Mouse (Mus musculus): Measurements from ENCODE around the gene Zfp74. TPM values are rescaled to one million over a fixed set of nuclear protein-coding genes. Genes with fewer than 3 reads are reported as not detected.

Zfp74 gene
- total RNA-seq, 2 experiments from 2014 or later: 15.4 to 18.1 TPM

DNA sequence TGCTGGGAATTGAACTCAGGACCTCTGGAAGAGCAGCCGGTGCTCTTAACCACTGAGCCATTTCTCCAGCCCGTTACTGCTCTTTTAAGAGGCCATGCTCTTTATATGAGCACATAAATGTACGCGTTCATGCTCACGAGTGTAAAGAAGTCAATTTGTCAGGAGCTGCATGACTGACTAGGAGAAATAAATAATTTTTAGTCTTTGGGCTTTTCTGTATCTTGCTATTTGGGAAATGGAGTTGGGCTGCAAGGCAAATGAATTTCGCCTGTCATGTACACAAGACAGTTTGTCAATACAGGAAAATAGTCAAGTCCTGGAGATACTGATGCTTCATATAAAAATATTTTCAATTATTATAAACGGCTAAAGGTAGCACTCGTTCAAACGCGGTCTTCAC is 803 bp downstream of the Zfp74 start:
- no peak for DNase-seq (ENCODE audit: low spot score in 2 of 2)

GRCm38 (mm10) chr7:29944201-29944600 is 9.7 kb downstream of the Zfp74 start:
- DNase-seq (ENCODE audit: low spot score in 2 of 2): peak in 1 of 2 experiments; percentile 74

DNA sequence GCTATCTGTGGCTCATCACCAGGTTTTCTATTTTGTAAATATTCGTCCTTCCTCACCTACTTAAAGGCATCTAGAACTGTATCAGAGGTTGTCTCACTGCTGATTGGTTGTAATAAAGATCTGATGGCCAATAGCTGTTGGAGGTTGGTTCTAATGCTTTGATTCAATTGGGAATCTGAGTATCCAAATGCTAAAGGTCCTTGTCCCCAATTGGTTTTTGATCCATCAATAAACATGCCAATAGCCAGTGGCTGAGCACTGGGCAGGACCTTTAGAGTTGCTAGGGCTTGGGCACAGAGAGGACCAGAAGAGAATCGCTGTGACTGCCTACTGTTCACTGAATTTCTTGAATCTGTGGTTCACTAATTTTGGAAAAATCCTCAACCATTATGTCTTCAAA is 10.2 kb downstream of the Zfp74 start:
- no peak for DNase-seq (ENCODE audit: low spot score in 2 of 2)

- no peak for DNase-seq (ENCODE audit: low spot score in 2 of 2)
These were observed 11.1 kb downstream of the Zfp74 start for GRCm38 (mm10) chr7:29942740-29943139.

DNA sequence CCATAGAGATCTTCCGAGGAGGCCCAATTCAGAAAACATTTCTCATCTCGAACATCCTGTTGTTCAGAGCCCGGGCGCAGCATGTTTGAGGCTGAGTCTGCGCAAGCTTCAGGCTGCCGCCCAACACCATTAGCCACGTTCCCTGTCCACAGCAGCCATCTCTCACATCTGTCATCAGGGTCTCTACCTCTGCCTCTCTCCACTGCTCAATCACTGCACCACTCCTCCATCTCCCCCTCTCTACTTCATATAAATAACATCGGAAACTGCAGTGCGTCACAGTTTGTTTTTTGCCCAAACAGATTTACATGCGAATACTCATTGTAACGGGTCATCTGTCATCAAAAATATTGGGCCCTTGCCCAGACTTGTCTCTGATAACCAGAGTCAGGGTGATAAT is 12.9 kb downstream of the Zfp74 start:
- no peak for DNase-seq (ENCODE audit: low spot score in 2 of 2)

- DNase-seq (ENCODE audit: low spot score in 2 of 2): no peak
These were observed 15.0 kb downstream of the Zfp74 start for GRCm38 (mm10) chr7:29938856-29939255.

DNA sequence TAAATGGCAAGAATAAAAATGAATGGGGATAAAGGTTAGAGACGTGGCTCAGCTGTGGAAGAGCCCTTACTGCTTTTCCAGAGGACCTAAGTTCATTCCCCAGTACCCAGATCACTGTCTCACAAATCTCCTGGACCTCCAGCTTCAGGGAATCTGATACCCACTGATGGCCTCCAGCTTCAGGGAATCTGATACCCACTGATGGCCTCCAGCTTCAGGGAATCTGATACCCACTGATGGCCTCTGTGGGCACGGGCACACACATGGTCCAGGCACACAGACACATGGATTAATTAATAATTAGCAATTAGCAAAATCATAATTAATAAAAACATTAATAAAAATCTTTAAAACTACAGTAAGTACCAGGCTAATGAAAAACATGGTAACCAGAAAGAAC is 31.1 kb downstream of the Zfp74 start:
- no peak for DNase-seq (ENCODE audit: low spot score in 2 of 2)

DNA sequence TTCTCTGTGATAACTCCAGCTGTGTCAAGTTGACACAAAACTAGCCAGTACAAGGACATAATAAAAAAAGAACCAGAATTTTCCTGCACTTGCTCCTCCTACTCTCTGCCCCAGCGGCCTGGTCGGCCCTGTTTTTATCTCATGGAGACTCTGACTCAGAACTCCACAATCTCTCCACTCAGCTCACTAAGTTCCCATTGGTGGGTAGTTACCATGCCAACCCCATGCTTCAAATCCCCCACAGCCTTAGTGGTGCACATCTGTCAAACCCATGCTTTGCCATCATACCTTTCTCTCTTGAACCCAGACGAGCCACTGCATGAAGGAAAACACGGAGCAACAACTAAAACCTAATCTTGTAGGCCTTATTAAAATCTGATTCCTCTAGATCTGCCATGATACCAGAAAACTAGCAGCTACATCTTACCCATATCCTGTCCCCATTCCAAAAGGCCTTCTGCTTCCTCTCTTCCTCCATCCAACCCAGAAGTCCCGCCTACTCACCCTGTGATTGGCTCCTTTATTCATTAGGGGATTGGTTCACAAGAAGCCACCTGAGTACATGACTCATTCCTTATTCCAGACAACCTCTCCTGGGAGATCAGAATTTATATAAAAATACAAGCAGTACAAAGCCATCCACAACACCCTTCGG is 32.3 kb downstream of the Zfp74 start:
- no peak for DNase-seq (ENCODE audit: low spot score in 2 of 2)

GRCm38 (mm10) chr7:29918062-29918453 is 35.8 kb downstream of the Zfp74 start:
- no peak for DNase-seq (ENCODE audit: low spot score in 2 of 2)

- DNase-seq (ENCODE audit: low spot score in 2 of 2): no peak
These were observed 36.4 kb downstream of the Zfp74 start for GRCm38 (mm10) chr7:29917371-29918061.

- DNase-seq (ENCODE audit: low spot score in 2 of 2): no peak
These were observed 41.7 kb downstream of the Zfp74 start for GRCm38 (mm10) chr7:29912172-29912571.

- DNase-seq (ENCODE audit: low spot score in 2 of 2): no peak
These were observed 43.6 kb downstream of the Zfp74 start for GRCm38 (mm10) chr7:29910252-29910651.

DNA sequence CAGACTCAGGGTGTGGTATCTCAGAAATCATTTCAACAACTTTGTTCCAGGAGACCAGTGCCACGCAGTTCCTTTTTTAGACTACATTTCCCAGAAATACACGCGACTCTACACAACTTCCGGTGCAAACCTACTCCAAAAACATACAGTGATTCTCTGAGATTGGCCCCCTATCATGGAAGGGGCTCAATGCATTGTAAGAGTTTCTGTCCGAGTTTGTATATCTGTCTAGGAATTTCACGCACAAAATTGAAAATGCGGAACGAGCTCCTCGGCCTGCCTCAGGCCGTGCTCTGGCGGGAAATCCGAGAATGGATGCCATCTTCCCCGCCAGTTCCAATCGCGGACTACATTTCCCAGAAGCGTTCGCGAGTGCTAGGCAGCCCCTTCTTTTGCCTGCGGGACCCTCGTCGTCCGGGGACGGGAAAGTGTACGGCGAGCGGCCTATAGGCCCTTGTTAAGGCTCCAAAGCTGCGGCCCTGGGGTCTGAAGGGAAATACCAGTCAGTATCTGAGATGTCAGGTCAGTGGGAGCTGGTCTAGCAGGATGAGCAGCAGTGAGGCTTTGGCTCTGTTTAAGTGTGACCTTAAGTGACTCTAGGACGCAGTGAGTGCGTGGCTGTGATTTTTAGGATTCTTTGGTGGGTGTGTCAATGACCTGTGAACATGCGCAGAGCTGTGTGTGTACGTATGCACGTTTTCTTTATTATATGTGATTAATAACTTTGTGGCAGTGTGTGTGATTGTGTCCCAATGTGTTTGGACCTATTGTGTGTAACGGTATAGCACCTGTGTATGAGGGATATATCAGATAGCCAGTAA is 45.5 kb downstream of the Zfp74 start, which contains the start of gene Zfp383:
Gene Zfp383 (plus strand): TSS at position 94 of the 821 bp plus-strand sequence.
- DNase-seq (ENCODE audit: low spot score in 2 of 2): peak; percentile 78 to 89

DNA sequence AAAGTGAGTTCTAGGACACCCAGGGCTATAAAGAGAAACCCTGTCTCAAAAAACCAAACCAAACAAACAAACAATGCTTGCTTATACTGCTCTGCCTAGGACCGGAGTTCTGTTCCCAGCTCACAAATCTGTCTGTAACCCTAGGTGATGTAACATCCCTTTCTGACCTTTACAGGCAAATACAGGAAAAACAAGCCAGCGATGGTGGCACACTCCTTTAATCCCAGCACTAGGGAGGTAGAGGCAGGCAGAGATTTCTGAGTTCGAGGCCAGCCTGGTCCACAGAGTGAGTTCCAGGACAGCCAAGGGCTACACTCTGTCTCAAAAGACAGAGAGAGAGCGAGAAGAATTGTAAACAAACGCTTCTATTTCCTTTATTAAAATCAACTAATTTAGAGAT is 46.7 kb downstream of the Zfp74 start:
- DNase-seq (ENCODE audit: low spot score in 2 of 2): no peak

DNA sequence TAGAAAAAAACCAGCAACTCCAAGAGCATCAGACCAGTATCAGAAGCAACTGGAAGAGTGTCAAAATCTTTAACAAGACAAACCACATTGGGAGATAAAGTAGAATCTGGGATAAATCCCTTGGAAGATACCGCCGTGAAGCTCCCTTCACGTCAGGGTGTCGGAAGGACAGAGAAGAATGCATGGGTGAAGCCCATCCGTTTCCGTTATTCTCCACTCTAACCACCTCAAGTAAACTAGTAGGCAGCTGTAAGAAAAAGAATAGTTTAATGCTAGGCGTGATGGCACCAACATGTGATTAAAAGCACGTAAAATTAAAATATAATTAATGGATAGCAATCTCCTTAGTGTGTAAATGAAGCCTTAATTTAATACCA is 47.2 kb downstream of the Zfp74 start:
- no peak for DNase-seq (ENCODE audit: low spot score in 2 of 2)

DNA sequence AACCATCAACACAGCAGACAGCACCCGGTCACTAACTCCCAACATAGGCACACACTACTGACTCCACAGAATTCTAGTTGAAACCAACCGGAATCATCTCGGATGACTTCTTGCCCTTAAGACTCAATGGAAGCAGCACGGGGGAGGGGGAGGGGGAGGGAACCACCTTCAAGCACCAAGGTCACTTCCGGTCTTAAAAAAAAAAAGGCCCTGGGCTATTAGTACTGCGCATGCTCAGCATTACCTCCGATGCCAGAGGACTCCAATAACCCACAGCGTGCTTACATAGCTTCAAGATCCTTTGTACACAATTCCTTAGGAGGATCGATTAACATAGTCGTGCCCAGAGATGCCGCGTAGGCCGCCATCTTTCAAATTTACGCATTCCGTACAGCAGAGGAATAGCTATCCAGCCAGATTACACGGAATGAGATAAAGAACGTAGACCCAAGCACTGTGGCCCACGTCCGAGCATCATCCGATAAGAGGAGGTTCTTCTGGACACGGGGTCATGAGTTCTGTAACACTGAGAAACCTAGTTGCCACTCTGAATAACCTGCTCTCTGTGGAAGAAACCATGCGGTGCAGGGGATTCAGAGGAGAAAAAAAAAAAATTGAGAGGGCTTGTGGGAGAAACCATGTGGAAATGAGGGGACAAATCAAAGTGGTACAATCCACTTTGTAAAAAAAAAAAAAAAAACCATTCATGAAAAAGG is 47.8 kb downstream of the Zfp74 start, which contains the start of gene Zfp27:
Gene Zfp27 (minus strand): TSS at position 607 of the 716 bp plus-strand sequence.
- peak; percentile 43 to 81 for DNase-seq (ENCODE audit: low spot score in 2 of 2)

GRCm38 (mm10) chr7:29904101-29904500 is 49.8 kb downstream of the Zfp74 start:
- DNase-seq (ENCODE audit: low spot score in 2 of 2): no peak

GRCm38 (mm10) chr7:29898351-29898750 is 55.5 kb downstream of the Zfp74 start:
- DNase-seq (ENCODE audit: low spot score in 2 of 2): no peak

DNA sequence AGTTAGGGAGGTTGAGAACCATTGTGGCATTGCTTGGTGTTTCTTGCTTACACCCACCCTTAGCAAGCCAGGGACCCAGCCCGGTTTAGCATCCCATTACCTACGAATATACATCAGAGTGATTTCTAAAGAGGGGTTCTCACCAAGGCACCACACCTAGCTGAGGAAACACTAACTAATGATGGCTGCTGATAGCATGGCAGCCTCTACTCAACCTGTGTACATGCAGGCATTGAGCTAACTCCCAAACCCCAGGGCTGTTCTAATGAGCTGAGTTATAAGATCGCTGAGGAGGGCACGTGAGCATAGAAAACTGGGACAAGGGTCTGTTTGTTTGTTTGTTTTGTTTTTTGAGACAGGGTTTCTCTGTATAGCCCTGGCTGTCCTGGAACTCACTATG is 61.1 kb downstream of the Zfp74 start:
- DNase-seq (ENCODE audit: low spot score in 2 of 2): no peak

- no peak for DNase-seq (ENCODE audit: low spot score in 2 of 2)
These were observed 63.4 kb downstream of the Zfp74 start for GRCm38 (mm10) chr7:29890501-29890900.

DNA sequence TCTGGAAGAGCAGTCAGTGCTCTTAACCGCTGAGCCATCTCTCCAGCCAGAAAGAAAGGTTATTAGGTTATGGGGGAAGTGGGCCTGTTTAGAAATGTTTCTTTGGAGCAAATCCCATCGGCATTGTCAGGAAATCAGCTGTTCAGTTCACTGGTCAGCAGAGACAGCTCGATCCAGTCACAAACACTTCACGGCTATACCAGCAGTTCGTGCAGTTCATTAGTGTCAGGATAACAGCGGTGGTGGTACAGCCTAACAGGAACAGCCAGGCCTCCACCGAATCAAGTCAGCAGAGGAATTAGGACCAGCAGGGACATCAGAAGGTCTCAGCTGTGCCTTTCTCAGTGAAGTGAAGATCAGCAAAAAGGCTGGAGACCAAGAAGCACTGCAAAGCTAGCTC is 73.0 kb downstream of the Zfp74 start:
- DNase-seq (ENCODE audit: low spot score in 2 of 2): no peak
